Mouse (Mus musculus) heart, embryonic 13.5 days (tissue): ENCODE data around the gene Olfr671. TPM values are rescaled to one million over a fixed set of nuclear protein-coding genes. Genes with fewer than 3 reads are reported as not detected.
"Not testable (repeated sequence)": the region's sequence is repeated elsewhere in the genome, so short reads cannot be mapped to it uniquely, and the experiment has no call there.

ENCODE experiments used
- ATAC-seq: fragments of 200-750 bp; cut with Nextera tagmentation; 2 replicates; pipeline ENCODE4 v1.8.0; 2017; ENCODE audit warnings: moderate TSS enrichment; ENCODE audit not compliant: insufficient number of reproducible peaks, low FRiP score, low TSS enrichment; ENCODE audit errors: extremely low read depth
- H3K27ac ChIP-seq: fragments of 300-500 bp; sonication (generic); replicated peaks from 2 replicates; pipeline ENCODE4 v1.5.1; 2015; ENCODE audit warnings: moderate library complexity, mild to moderate bottlenecking, inconsistent platforms
- H3K27me3 ChIP-seq: fragments of 300-500 bp; sonication (generic); replicated peaks from 2 replicates; pipeline ENCODE4 v1.6.1; 2015; ENCODE audit warnings: mild to moderate bottlenecking, inconsistent platforms
- H3K36me3 ChIP-seq: fragments of 300-500 bp; sonication (generic); 2 replicates; pipeline ENCODE4 v1.6.1; 2015; ENCODE audit warnings: mild to moderate bottlenecking, inconsistent platforms
- H3K4me1 ChIP-seq: fragments of 300-500 bp; sonication (generic); 2 replicates; pipeline ENCODE4 v1.6.1; 2015; ENCODE audit warnings: inconsistent platforms
- H3K4me2 ChIP-seq: fragments of 300-500 bp; sonication (generic); 2 replicates; pipeline ENCODE4 v1.6.1; 2015; ENCODE audit warnings: inconsistent platforms, mild to moderate bottlenecking, moderate library complexity
- H3K4me3 ChIP-seq: fragments of 300-500 bp; sonication (generic); 2 replicates; pipeline ENCODE4 v1.5.1; 2015; ENCODE audit warnings: moderate library complexity, mild to moderate bottlenecking, inconsistent platforms
- H3K9ac ChIP-seq: fragments of 300-500 bp; sonication (generic); 2 replicates; pipeline ENCODE4 v1.6.1; 2015; ENCODE audit warnings: inconsistent platforms, mild to moderate bottlenecking, moderate library complexity
- H3K9me3 ChIP-seq: fragments of 300-500 bp; sonication (generic); 2 replicates; pipeline ENCODE4 v1.6.1; 2016; ENCODE audit warnings: inconsistent platforms
- WGBS: fragments of 180-500 bp; shearing (Covaris S2); methylation state at CpG from one replicate; pipeline ENCODE4 v1.1.7; 2015; ENCODE audit warnings: mixed read lengths; 5-methylcytosine and 5-hydroxymethylcytosine counted together
- polyA plus RNA-seq: library from polyadenylated mRNA; unstranded; fragments of >200 nt; fragmentation: Nextera tagmentation; extraction: Ambion mirVana; gene quantifications from 2 replicates; pipeline ENCODE4 v1.2.1, GENCODE M21; 2015

The Olfr671 gene
- not detected in 2 replicates for polyA plus RNA-seq

DNA sequence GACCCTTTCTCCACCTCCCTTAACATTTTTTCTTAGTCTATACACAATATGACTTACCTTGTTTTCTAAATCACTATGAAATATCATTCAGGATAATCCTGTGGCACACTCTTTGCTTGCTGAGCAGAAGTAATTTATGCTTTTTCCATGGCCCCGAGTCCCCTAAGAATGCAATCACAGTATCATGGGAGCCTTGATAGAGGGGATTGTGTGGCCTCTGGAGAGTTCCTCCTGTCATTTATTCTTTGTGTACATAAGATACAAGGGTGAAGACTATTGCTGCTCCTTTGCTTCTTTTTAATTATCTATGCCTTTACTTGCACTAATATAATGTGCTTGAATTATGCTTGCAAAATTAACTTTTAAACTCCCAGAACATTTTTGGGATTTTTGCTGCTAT lies at the start of gene Olfr671:
Olfr671 (minus strand) TSS at position 101 of the 400 bp plus-strand sequence.
- Histone ChIP-seq H3K4me3 (no peak within 1 kb of the TSS), H3K36me3 (no peaks in the 10 kb centered on the region), H3K9me3 (0 out of 2 replicates have a peak, but pooled peaks cover 3% of the 10 kb centered on the region), H3K4me1 (no peaks in the 10 kb centered on the region), H3K27ac (no peak within 1 kb of the TSS), H3K27me3 (no peaks in the 10 kb centered on the region), H3K9ac (no peak within 1 kb of the TSS), H3K4me2 (no peak within 1 kb of the TSS)
- no peak for ATAC-seq
- 59% methylated on average over 1 of the region's 1 CpGs for WGBS

DNA sequence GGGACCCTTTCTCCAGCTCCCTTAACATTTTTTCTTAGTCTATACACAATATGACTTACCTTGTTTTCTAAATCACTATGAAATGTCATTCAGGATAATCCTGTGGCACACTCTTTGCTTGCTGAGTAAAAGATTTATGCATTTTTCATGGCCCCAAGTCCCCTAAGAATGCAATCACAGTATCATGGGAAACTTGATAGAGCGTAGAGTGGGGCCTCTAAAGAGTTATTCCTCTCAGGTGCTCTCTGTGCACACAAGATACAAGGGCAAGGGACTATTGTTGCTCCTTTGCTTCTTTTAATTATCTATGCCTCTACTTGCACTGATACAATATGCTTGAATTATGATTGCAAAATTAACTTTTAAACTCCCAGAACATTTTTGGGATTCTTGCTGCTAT lies 49.4 kb upstream of the Olfr671 start, which contains the start of gene Olfr675:
Olfr675 (minus strand) TSS at position 101 of the 400 bp plus-strand sequence.
- ATAC-seq, result no peak
- Histone ChIP-seq H3K36me3 (no peaks in the 10 kb centered on the region), H3K27ac (no peak within 1 kb of the TSS), H3K27me3 (no peaks in the 10 kb centered on the region), H3K4me3 (no peak within 1 kb of the TSS), H3K9me3 (no peaks in the 10 kb centered on the region), H3K4me1 (no peaks in the 10 kb centered on the region), H3K4me2 (no peak within 1 kb of the TSS), H3K9ac (no peak within 1 kb of the TSS)
- 64% methylated on average over 1 of the region's 1 CpGs for WGBS

GRCm38 (mm10) chr7:105022530-105022929 lies 43.6 kb upstream of the Olfr671 start:
- Histone ChIP-seq H3K9ac (no peak overlapping the region), H3K36me3 (no peaks in the 10 kb centered on the region), H3K4me2 (no peak overlapping the region), H3K9me3 (no peaks in the 10 kb centered on the region), H3K27ac (no peak overlapping the region), H3K27me3 (no peaks in the 10 kb centered on the region), H3K4me1 (no peaks in the 10 kb centered on the region), H3K4me3 (no peak overlapping the region)
- 54% methylated on average over 1 of the region's 1 CpGs for WGBS
- no peak for ATAC-seq

DNA sequence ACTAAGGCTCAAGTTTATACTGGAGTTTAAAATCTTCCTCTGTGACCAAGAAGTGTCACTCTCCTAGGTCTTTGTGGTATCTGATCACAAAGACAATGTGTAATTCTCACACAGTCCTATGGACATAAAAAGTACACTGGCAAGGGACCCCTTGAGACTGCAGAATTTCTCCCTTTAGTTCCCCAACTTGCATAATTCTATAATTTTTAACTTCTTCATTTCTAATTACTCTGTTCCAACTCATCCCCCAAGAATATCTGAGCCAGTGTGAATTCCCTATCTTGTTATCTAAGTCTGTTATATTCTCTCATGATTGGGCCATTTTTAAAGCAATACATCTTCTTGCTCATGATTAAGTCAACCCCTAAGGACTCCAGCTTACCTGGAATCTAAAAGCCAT lies 23.0 kb upstream of the Olfr671 start, which contains the start of gene Olfr672:
Olfr672 (minus strand) TSS at position 101 of the 400 bp plus-strand sequence.
- H3K27ac ChIP-seq, result no peak within 1 kb of the TSS
- no peaks in the 10 kb centered on the region for H3K9me3 ChIP-seq
- ATAC-seq, result no peak
- no peak within 1 kb of the TSS for H3K4me3 ChIP-seq
- H3K9ac ChIP-seq, result no peak within 1 kb of the TSS
- H3K4me2 ChIP-seq, result no peak within 1 kb of the TSS
- H3K27me3 ChIP-seq, result no peaks in the 10 kb centered on the region
- H3K4me1 ChIP-seq, result no peaks in the 10 kb centered on the region
- H3K36me3 ChIP-seq, result no peaks in the 10 kb centered on the region

GRCm38 (mm10) chr7:104972507-104972906 lies 6.4 kb downstream of the Olfr671 start:
- H3K27me3 ChIP-seq, H3K9ac ChIP-seq, H3K9me3 ChIP-seq, ATAC-seq, H3K27ac ChIP-seq, H3K36me3 ChIP-seq, H3K4me3 ChIP-seq, H3K4me1 ChIP-seq, H3K4me2 ChIP-seq: not testable (repeated sequence)
- 58% methylated on average over 2 of the region's 2 CpGs for WGBS

GRCm38 (mm10) chr7:104962520-104962919 lies 16.4 kb downstream of the Olfr671 start, which contains the start of gene Olfr670:
TSS of gene Olfr670 (minus strand) at chr7:104962620.
- H3K4me3 ChIP-seq, result no peak within 1 kb of the TSS
- no peaks in the 10 kb centered on the region for H3K27me3 ChIP-seq
- no peak for ATAC-seq
- 53% methylated on average over 1 of the region's 1 CpGs for WGBS
- H3K9me3 ChIP-seq, result no peaks in the 10 kb centered on the region
- H3K27ac ChIP-seq, result no peak within 1 kb of the TSS
- H3K4me2 ChIP-seq, result no peak within 1 kb of the TSS
- no peaks in the 10 kb centered on the region for H3K4me1 ChIP-seq
- H3K9ac ChIP-seq, result no peak within 1 kb of the TSS
- H3K36me3 ChIP-seq, result no peaks in the 10 kb centered on the region

- not testable (repeated sequence) for ATAC-seq
Observed at GRCm38 (mm10) chr7:104950234-104950633, 28.7 kb downstream of the Olfr671 start.

GRCm38 (mm10) chr7:104933940-104934339 lies 45.0 kb downstream of the Olfr671 start, which contains the start of gene Olfr669:
TSS of gene Olfr669 (plus strand) at chr7:104934240.
- H3K9ac ChIP-seq, result no peak within 1 kb of the TSS
- 62% methylated on average over 1 of the region's 1 CpGs for WGBS
- no peaks in the 10 kb centered on the region for H3K27me3 ChIP-seq
- no peaks in the 10 kb centered on the region for H3K9me3 ChIP-seq
- no peak within 1 kb of the TSS for H3K4me3 ChIP-seq
- no peak within 1 kb of the TSS for H3K27ac ChIP-seq
- no peaks in the 10 kb centered on the region for H3K4me1 ChIP-seq
- H3K4me2 ChIP-seq, result no peak within 1 kb of the TSS
- no peaks in the 10 kb centered on the region for H3K36me3 ChIP-seq
- ATAC-seq, result no peak

More at GRCm38 (mm10) chr7:104950234-104950633, 28.7 kb downstream of the Olfr671 start:
- not testable (repeated sequence) for H3K9ac ChIP-seq, H3K4me1 ChIP-seq, H3K4me3 ChIP-seq, H3K36me3 ChIP-seq, H3K27me3 ChIP-seq, H3K27ac ChIP-seq, H3K4me2 ChIP-seq, H3K9me3 ChIP-seq
- 83% methylated on average over 16 of the region's 16 CpGs for WGBS

GRCm38 (mm10) chr7:104927957-104928356 lies 51.0 kb downstream of the Olfr671 start, which contains the start of gene Olfr668:
TSS of gene Olfr668 (minus strand) at chr7:104928057.
- Histone ChIP-seq H3K27ac (no peak within 1 kb of the TSS), H3K27me3 (no peaks in the 10 kb centered on the region), H3K9me3 (no peaks in the 10 kb centered on the region), H3K4me1 (no peaks in the 10 kb centered on the region), H3K4me3 (no peak within 1 kb of the TSS), H3K36me3 (no peaks in the 10 kb centered on the region), H3K9ac (no peak within 1 kb of the TSS), H3K4me2 (no peak within 1 kb of the TSS)
- no peak for ATAC-seq
- 71% methylated on average over 1 of the region's 1 CpGs for WGBS

Other genes starting within 250 kb of the Olfr671 start
- gene Usp17le, start 201.7 kb downstream of the Olfr671 start, polyA plus RNA-seq, result not detected in 2 replicates
- not detected in 2 replicates for gene Usp17lb, start 136.5 kb downstream of the Olfr671 start, polyA plus RNA-seq
- gene Usp17la, start 122.1 kb downstream of the Olfr671 start, polyA plus RNA-seq, result not detected in 2 replicates
- gene Olfr665, start 101.1 kb downstream of the Olfr671 start, polyA plus RNA-seq, result not detected in 2 replicates
- not detected in 2 replicates for gene Olfr666, start 83.2 kb downstream of the Olfr671 start, polyA plus RNA-seq
- gene Olfr667, start 57.6 kb downstream of the Olfr671 start, polyA plus RNA-seq, result not detected in 2 replicates
- not detected in 2 replicates for gene Olfr668, start 51.1 kb downstream of the Olfr671 start, polyA plus RNA-seq
- gene Olfr669, start 44.9 kb downstream of the Olfr671 start, polyA plus RNA-seq, result not detected in 2 replicates
- gene Olfr670, start 16.5 kb downstream of the Olfr671 start, polyA plus RNA-seq, result not detected in 2 replicates
- gene Olfr672, start 22.9 kb upstream of the Olfr671 start, polyA plus RNA-seq, result not detected in 2 replicates
- not detected in 2 replicates for gene Olfr675, start 49.3 kb upstream of the Olfr671 start, polyA plus RNA-seq
- gene Olfr676, start 53.6 kb upstream of the Olfr671 start, polyA plus RNA-seq, result not detected in 2 replicates
- gene Olfr677, start 72.2 kb upstream of the Olfr671 start, polyA plus RNA-seq, result not detected in 2 replicates
- not detected in 2 replicates for gene Olfr678, start 85.3 kb upstream of the Olfr671 start, polyA plus RNA-seq
- not detected in 2 replicates for gene Olfr679, start 102.1 kb upstream of the Olfr671 start, polyA plus RNA-seq
- gene Olfr680-ps1, start 113.7 kb upstream of the Olfr671 start, polyA plus RNA-seq, result not detected in 2 replicates
- not detected in 2 replicates for gene Olfr681, start 137.7 kb upstream of the Olfr671 start, polyA plus RNA-seq
- gene Olfr683, start 167.9 kb upstream of the Olfr671 start, polyA plus RNA-seq, result not detected in 2 replicates
- gene Olfr684, start 184.5 kb upstream of the Olfr671 start, polyA plus RNA-seq, result not detected in 2 replicates
- not detected in 2 replicates for gene Olfr685, start 206.9 kb upstream of the Olfr671 start, polyA plus RNA-seq
- not detected in 2 replicates for gene Olfr686, start 228.4 kb upstream of the Olfr671 start, polyA plus RNA-seq